Mouse (Mus musculus): ENCODE measurements at regions not wholly inside any gene's neighbourhood (a gene's known extent, or its start where the extent isn't known, plus 50 kb on each side); places are given as distances from the start of the nearest gene placed in this dataset. TPM values are rescaled to one million over a fixed set of nuclear protein-coding genes. Genes with fewer than 3 reads are reported as not detected.
A peak's percentile ranks its signal among the peaks of the same experiment; 100 is the strongest.

- Histone ChIP-seq H3K9me3 (no peaks in the 10 kb centered on the region), H3K36me3 (no peaks in the 10 kb centered on the region), H3K27me3 (no peaks in the 10 kb centered on the region), H3K4me1 (replicated peaks) (peaks cover 16% of the 10 kb centered on the region), H3K9ac (no peak overlapping the region), H3K27ac (replicated peaks) (peak overlapping the region; percentile 64), H3K4me3 (no peak overlapping the region), H3K4me2 (0 out of 2 replicates have a peak overlapping the region, but pooled peaks have one; percentile 14)
- peak; percentile 75; the same call in 1 of the 2 replicates for ATAC-seq (ENCODE audit: low FRiP score, low read depth)
- WGBS: 19% methylated on average over 8 of the region's 10 CpGs
Observed at GRCm38 (mm10) chr5:120365950-120366467, 65.5 kb upstream of the Lhx5 start.

- H3K9ac ChIP-seq: no peak overlapping the region
- H3K4me2 ChIP-seq: no peak overlapping the region
- H3K4me3 ChIP-seq: no peak overlapping the region
- no peak for ATAC-seq (ENCODE audit: low FRiP score, low read depth)
- H3K4me1 ChIP-seq (replicated peaks): peaks cover 23% of the 10 kb centered on the region
- no peaks in the 10 kb centered on the region for H3K9me3 ChIP-seq
- no peak overlapping the region for H3K27ac ChIP-seq (replicated peaks)
- H3K36me3 ChIP-seq: no peaks in the 10 kb centered on the region
- no peaks in the 10 kb centered on the region for H3K27me3 ChIP-seq
- 96% methylated on average over 1 of the region's 1 CpGs for WGBS
Observed at GRCm38 (mm10) chr5:120368797-120369196, 62.7 kb upstream of the Lhx5 start.

- no peaks in the 10 kb centered on the region for H3K36me3 ChIP-seq
- no peak overlapping the region for H3K4me3 ChIP-seq
- no peak for ATAC-seq (ENCODE audit: low FRiP score, low read depth)
- H3K27me3 ChIP-seq: no peaks in the 10 kb centered on the region
- no peak overlapping the region for H3K27ac ChIP-seq (replicated peaks)
- WGBS: 2% methylated on average over 15 of the region's 15 CpGs
- H3K9me3 ChIP-seq: no peaks in the 10 kb centered on the region
- H3K4me2 ChIP-seq: peak overlapping the region; percentile 26
- H3K4me1 ChIP-seq (replicated peaks): peaks cover 12% of the 10 kb centered on the region
- no peak overlapping the region for H3K9ac ChIP-seq
Observed at GRCm38 (mm10) chr5:120371176-120371819, 60.2 kb upstream of the Lhx5 start.

- Histone ChIP-seq H3K4me1 (replicated peaks) (peaks cover 9% of the 10 kb centered on the region), H3K9me3 (no peaks in the 10 kb centered on the region), H3K4me3 (no peak overlapping the region), H3K36me3 (no peaks in the 10 kb centered on the region), H3K9ac (no peak overlapping the region), H3K4me2 (no peak overlapping the region), H3K27ac (replicated peaks) (no peak overlapping the region), H3K27me3 (no peaks in the 10 kb centered on the region)
- WGBS: 77% methylated on average over 7 of the region's 7 CpGs
- no peak for ATAC-seq (ENCODE audit: low FRiP score, low read depth)
Observed at GRCm38 (mm10) chr5:120373426-120373825, 58.1 kb upstream of the Lhx5 start.

Small RNA genes in the stretch of these regions (microRNA-seq; reads per million reads assigned to microRNA genes)
- gene Gm26474: not detected

All from hindbrain, embryonic 15.5 days (tissue).